Mouse (Mus musculus): ENCODE results near the gene Gm28576.
"Not testable (repeated sequence)": the region's sequence is repeated elsewhere in the genome, so short reads cannot be mapped to it uniquely, and the experiment has no call there.

Gene Gm28576

DNA sequence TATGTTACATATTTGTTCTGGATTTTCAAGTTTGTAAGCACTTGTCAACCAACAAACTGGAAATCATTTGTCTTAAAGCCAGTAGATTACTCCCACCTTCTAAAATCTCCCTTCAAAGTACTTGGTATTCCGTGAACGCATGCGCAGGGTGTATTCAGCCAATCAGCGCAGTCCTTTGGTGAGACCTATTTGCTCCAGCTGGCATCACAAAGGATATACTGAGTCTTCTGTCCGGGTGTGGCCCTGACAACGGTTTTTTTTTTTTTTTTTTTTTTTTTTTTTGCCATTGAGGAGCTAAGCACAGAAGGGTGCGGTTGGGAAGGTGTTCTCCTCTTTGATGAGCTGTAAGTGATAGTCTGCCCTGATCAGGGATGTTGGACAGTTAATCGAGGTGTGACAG is at the start of gene Gm28576:
Gm28576 (plus strand) TSS at position 301 of the 400 bp plus-strand sequence.
- in situ Hi-C loops (cut with MboI; ENCODE audit: unreplicated experiment in 2 of 2), result not testable (repeated sequence)

Data from v-Abl transformed pro-B cells (cell line).